Mouse (Mus musculus): ENCODE results near the gene D330020A13Rik. TPM values are rescaled to one million over a fixed set of nuclear protein-coding genes. Genes with fewer than 3 reads are reported as not detected.

The D330020A13Rik gene
- polyA plus RNA-seq, 1 experiment, result 0.26 TPM

GRCm38 (mm10) chr6:120312443-120312842 lies 18.3 kb downstream of the D330020A13Rik start:
- no peak overlapping the region for H3ac ChIP-seq (ENCODE audit: control insufficient read depth, insufficient read length, low read depth)
- TF ChIP-seq CEBPB (IDR thresholded peaks at IDR 0.05; ENCODE audit: low read depth) (no peak), MYOD1 (IDR thresholded peaks at IDR 0.05; ENCODE audit: control insufficient read depth, insufficient read length, low read depth) (no peak), MYOG (IDR thresholded peaks at IDR 0.05; ENCODE audit: control insufficient read depth, extremely low read depth, insufficient read length) (no peak), MAX (IDR thresholded peaks at IDR 0.05) (no peak), USF1 (IDR thresholded peaks at IDR 0.05; ENCODE audit: low read depth) (no peak), FOSL1 (IDR thresholded peaks at IDR 0.05; ENCODE audit: insufficient read depth, low read length, poor library complexity, severe bottlenecking) (no peak), CTCF (IDR thresholded peaks at IDR 0.05; ENCODE audit: control insufficient read depth, insufficient read depth, insufficient read length) (no peak)
- peaks cover 3% of the 10 kb centered on the region for H3K27me3 ChIP-seq (ENCODE audit: control insufficient read depth, insufficient read depth, insufficient read length)
- no peak overlapping the region for H3K4me3 ChIP-seq (ENCODE audit: insufficient read depth, poor library complexity, severe bottlenecking)
- no peaks in the 10 kb centered on the region for H3K36me3 ChIP-seq (ENCODE audit: control insufficient read depth, insufficient read depth)
- no peaks in the 10 kb centered on the region for H3K79me2 ChIP-seq (ENCODE audit: control insufficient read depth, insufficient read depth)
- no peaks in the 10 kb centered on the region for H3K79me3 ChIP-seq (ENCODE audit: low read depth)

- no peak for TF ChIP-seq MYOD1 (IDR thresholded peaks at IDR 0.05; ENCODE audit: control insufficient read depth, insufficient read length, low read depth)
- TF ChIP-seq MYOG (IDR thresholded peaks at IDR 0.05; ENCODE audit: control insufficient read depth, extremely low read depth, insufficient read length), result no peak
- no peak for TF ChIP-seq CTCF (IDR thresholded peaks at IDR 0.05; ENCODE audit: control insufficient read depth, insufficient read depth, insufficient read length)
- H3K79me3 ChIP-seq (ENCODE audit: low read depth), result no peaks in the 10 kb centered on the region
- H3K4me3 ChIP-seq (ENCODE audit: insufficient read depth, poor library complexity, severe bottlenecking), result no peak overlapping the region
- no peaks in the 10 kb centered on the region for H3K79me2 ChIP-seq (ENCODE audit: control insufficient read depth, insufficient read depth)
- H3K27me3 ChIP-seq (ENCODE audit: control insufficient read depth, insufficient read depth, insufficient read length), result no peaks in the 10 kb centered on the region
- H3ac ChIP-seq (ENCODE audit: control insufficient read depth, insufficient read length, low read depth), result no peak overlapping the region
- no peaks in the 10 kb centered on the region for H3K36me3 ChIP-seq (ENCODE audit: control insufficient read depth, insufficient read depth)
These were observed 24.3 kb downstream of the D330020A13Rik start for GRCm38 (mm10) chr6:120318303-120318940.

- Histone ChIP-seq H3K27me3 (ENCODE audit: control insufficient read depth, insufficient read depth, insufficient read length) (no peaks in the 10 kb centered on the region), H3K79me3 (ENCODE audit: low read depth) (no peaks in the 10 kb centered on the region), H3K4me3 (ENCODE audit: insufficient read depth, poor library complexity, severe bottlenecking) (no peak overlapping the region), H3ac (ENCODE audit: control insufficient read depth, insufficient read length, low read depth) (no peak overlapping the region), H3K36me3 (ENCODE audit: control insufficient read depth, insufficient read depth) (no peaks in the 10 kb centered on the region), H3K79me2 (ENCODE audit: control insufficient read depth, insufficient read depth) (no peaks in the 10 kb centered on the region)
- no peak for TF ChIP-seq CEBPB (IDR thresholded peaks at IDR 0.05; ENCODE audit: low read depth)
- no peak for TF ChIP-seq MAX (IDR thresholded peaks at IDR 0.05)
These were observed 25.0 kb downstream of the D330020A13Rik start for GRCm38 (mm10) chr6:120319129-120319528.

GRCm38 (mm10) chr6:120320369-120320768 lies 26.2 kb downstream of the D330020A13Rik start:
- TF ChIP-seq USF1 (IDR thresholded peaks at IDR 0.05; ENCODE audit: low read depth) (no peak), MAX (IDR thresholded peaks at IDR 0.05) (no peak), MYOG (IDR thresholded peaks at IDR 0.05; ENCODE audit: control insufficient read depth, extremely low read depth, insufficient read length) (no peak), CEBPB (IDR thresholded peaks at IDR 0.05; ENCODE audit: low read depth) (no peak), FOSL1 (IDR thresholded peaks at IDR 0.05; ENCODE audit: insufficient read depth, low read length, poor library complexity, severe bottlenecking) (no peak), CTCF (IDR thresholded peaks at IDR 0.05; ENCODE audit: control insufficient read depth, insufficient read depth, insufficient read length) (no peak), MYOD1 (IDR thresholded peaks at IDR 0.05; ENCODE audit: control insufficient read depth, insufficient read length, low read depth) (no peak)
- peaks cover 10% of the 10 kb centered on the region for H3K36me3 ChIP-seq (ENCODE audit: control insufficient read depth, insufficient read depth)
- no peaks in the 10 kb centered on the region for H3K27me3 ChIP-seq (ENCODE audit: control insufficient read depth, insufficient read depth, insufficient read length)
- H3K4me3 ChIP-seq (ENCODE audit: insufficient read depth, poor library complexity, severe bottlenecking), result no peak overlapping the region
- no peaks in the 10 kb centered on the region for H3K79me3 ChIP-seq (ENCODE audit: low read depth)
- H3K79me2 ChIP-seq (ENCODE audit: control insufficient read depth, insufficient read depth), result no peaks in the 10 kb centered on the region
- H3ac ChIP-seq (ENCODE audit: control insufficient read depth, insufficient read length, low read depth), result no peak overlapping the region

- Histone ChIP-seq H3K36me3 (ENCODE audit: control insufficient read depth, insufficient read depth) (peaks cover 24% of the 10 kb centered on the region), H3K4me3 (ENCODE audit: insufficient read depth, poor library complexity, severe bottlenecking) (no peak overlapping the region), H3ac (ENCODE audit: control insufficient read depth, insufficient read length, low read depth) (no peak overlapping the region), H3K79me3 (ENCODE audit: low read depth) (no peaks in the 10 kb centered on the region), H3K79me2 (ENCODE audit: control insufficient read depth, insufficient read depth) (no peaks in the 10 kb centered on the region), H3K27me3 (ENCODE audit: control insufficient read depth, insufficient read depth, insufficient read length) (no peaks in the 10 kb centered on the region)
- TF ChIP-seq MAX (IDR thresholded peaks at IDR 0.05) (no peak), USF1 (IDR thresholded peaks at IDR 0.05; ENCODE audit: low read depth) (no peak), CTCF (IDR thresholded peaks at IDR 0.05; ENCODE audit: control insufficient read depth, insufficient read depth, insufficient read length) (peak; percentile 54)
These were observed 30.2 kb downstream of the D330020A13Rik start for GRCm38 (mm10) chr6:120324295-120324927.

- Histone ChIP-seq H3K79me2 (ENCODE audit: control insufficient read depth, insufficient read depth) (no peaks in the 10 kb centered on the region), H3ac (ENCODE audit: control insufficient read depth, insufficient read length, low read depth) (no peak overlapping the region), H3K36me3 (ENCODE audit: control insufficient read depth, insufficient read depth) (peaks cover 54% of the 10 kb centered on the region), H3K27me3 (ENCODE audit: control insufficient read depth, insufficient read depth, insufficient read length) (no peaks in the 10 kb centered on the region), H3K4me3 (ENCODE audit: insufficient read depth, poor library complexity, severe bottlenecking) (no peak overlapping the region), H3K79me3 (ENCODE audit: low read depth) (no peaks in the 10 kb centered on the region)
- no peak for TF ChIP-seq USF1 (IDR thresholded peaks at IDR 0.05; ENCODE audit: low read depth)
- TF ChIP-seq MYOG (IDR thresholded peaks at IDR 0.05; ENCODE audit: control insufficient read depth, extremely low read depth, insufficient read length), result no peak
- no peak for TF ChIP-seq FOSL1 (IDR thresholded peaks at IDR 0.05; ENCODE audit: insufficient read depth, low read length, poor library complexity, severe bottlenecking)
These were observed 38.2 kb downstream of the D330020A13Rik start for GRCm38 (mm10) chr6:120332351-120332750.
